Mouse (Mus musculus) brain, embryonic 14.5 days (tissue): ENCODE measurements around the gene Sgms1.

Experiments
- CTCF ChIP-seq: fragments of 200-500 bp; IDR thresholded peaks from 2 replicates; pipeline ENCODE4 v1.5.1; 2012; ENCODE audit warnings: inconsistent platforms, mild to moderate bottlenecking, moderate library complexity, borderline replicate concordance; ENCODE audit not compliant: insufficient read depth, insufficient read length; ENCODE audit errors: extremely low read depth
- POLR2A ChIP-seq: fragments of 200-500 bp; IDR thresholded peaks from 2 replicates; pipeline ENCODE4 v1.6.1; 2012; ENCODE audit warnings: mild to moderate bottlenecking, inconsistent platforms, borderline replicate concordance; ENCODE audit not compliant: poor library complexity, insufficient read depth, insufficient read length, severe bottlenecking; ENCODE audit errors: extremely low read depth

DNA sequence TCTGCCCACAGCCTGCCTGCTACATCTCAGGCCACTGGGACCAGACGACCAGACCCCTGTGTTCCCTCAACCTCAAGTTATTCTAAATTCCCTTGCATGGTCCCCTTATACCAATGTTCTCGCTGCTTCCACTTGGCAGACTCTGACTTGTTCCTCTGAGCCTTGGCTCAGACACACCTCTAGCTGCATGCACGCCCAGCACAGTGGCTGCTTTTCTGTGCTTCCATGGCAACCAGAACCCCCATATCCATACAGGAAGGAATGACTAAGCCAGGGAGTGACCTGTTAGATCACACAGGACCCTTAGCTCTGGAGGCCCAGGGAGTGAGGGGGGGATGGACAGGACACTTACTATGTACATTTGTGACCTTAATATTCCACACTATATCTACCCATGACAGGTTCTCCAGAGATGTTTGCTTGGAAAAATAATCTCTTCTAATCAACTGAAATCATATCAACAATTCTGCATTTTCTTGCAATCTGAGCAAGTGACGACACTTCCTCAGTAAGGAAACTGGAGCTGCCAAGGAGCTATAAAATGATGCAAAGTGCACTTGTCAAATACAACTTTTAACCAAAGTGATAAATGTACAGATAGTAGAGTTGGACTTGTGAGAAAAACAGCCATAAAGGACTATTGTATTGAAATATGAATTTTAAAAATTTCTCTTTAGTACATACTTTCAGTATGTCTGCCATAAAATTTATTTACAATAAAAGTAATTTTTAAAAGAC is 252.5 kb downstream of the Sgms1 start:
- TF ChIP-seq CTCF (no peak), POLR2A (no peak)
